Mouse (Mus musculus): ENCODE data around the gene Agap2. TPM values are rescaled to one million over a fixed set of nuclear protein-coding genes. Genes with fewer than 3 reads are reported as not detected.
A peak's percentile ranks its signal among the peaks of the same experiment; 100 is the strongest.
"Not testable (repeated sequence)": the region's sequence is repeated elsewhere in the genome, so short reads cannot be mapped to it uniquely, and the experiment has no call there.

Gene Agap2
- total RNA-seq, 2 experiments from 2014 or later, result 18.8 to 26.3 TPM

- peak; percentile 28 for ATAC-seq (replicated peaks; ENCODE audit: poor library complexity, severe bottlenecking)
Measured at GRCm38 (mm10) chr10:127125210-127126001, 50.3 kb downstream of the Agap2 start.

GRCm38 (mm10) chr10:127126579-127126978 is 51.5 kb downstream of the Agap2 start:
- peak; percentile 58 for ATAC-seq (replicated peaks; ENCODE audit: poor library complexity, severe bottlenecking)

GRCm38 (mm10) chr10:127127711-127128279 is 52.7 kb downstream of the Agap2 start:
- peak; percentile 41 for ATAC-seq (replicated peaks; ENCODE audit: poor library complexity, severe bottlenecking)

- ATAC-seq (replicated peaks; ENCODE audit: poor library complexity, severe bottlenecking), result no peak
Measured at GRCm38 (mm10) chr10:127129431-127129830, 54.3 kb downstream of the Agap2 start.

GRCm38 (mm10) chr10:127132469-127132868 is 57.4 kb downstream of the Agap2 start:
- no peak for ATAC-seq (replicated peaks; ENCODE audit: poor library complexity, severe bottlenecking)

- ATAC-seq (replicated peaks; ENCODE audit: poor library complexity, severe bottlenecking), result not testable (repeated sequence)
Measured at GRCm38 (mm10) chr10:127134394-127135035, 59.4 kb downstream of the Agap2 start.

GRCm38 (mm10) chr10:127135118-127135836 is 60.2 kb downstream of the Agap2 start:
- peak; percentile 57 for ATAC-seq (replicated peaks; ENCODE audit: poor library complexity, severe bottlenecking)

GRCm38 (mm10) chr10:127136510-127136909 is 61.4 kb downstream of the Agap2 start:
- ATAC-seq (replicated peaks; ENCODE audit: poor library complexity, severe bottlenecking), result peak; percentile 78

- no peak for ATAC-seq (replicated peaks; ENCODE audit: poor library complexity, severe bottlenecking)
Measured at GRCm38 (mm10) chr10:127137896-127138295, 62.8 kb downstream of the Agap2 start.

- peak; percentile 38 for ATAC-seq (replicated peaks; ENCODE audit: poor library complexity, severe bottlenecking)
Measured at GRCm38 (mm10) chr10:127138328-127139141, 63.5 kb downstream of the Agap2 start.

- ATAC-seq (replicated peaks; ENCODE audit: poor library complexity, severe bottlenecking), result no peak
Measured at GRCm38 (mm10) chr10:127140971-127141370, 65.9 kb downstream of the Agap2 start.

- no peak for ATAC-seq (replicated peaks; ENCODE audit: poor library complexity, severe bottlenecking)
Measured at GRCm38 (mm10) chr10:127141500-127141899, 66.4 kb downstream of the Agap2 start.

Other genes with a start within 250 kb of the Agap2 start
- 19.0 and 20.2 TPM in 2 replicates for gene Atp23, start 173.9 kb upstream of the Agap2 start, total RNA-seq (2014; fragmentation: Nextera tagmentation)
- gene Atp23, start 173.9 kb upstream of the Agap2 start, total RNA-seq (2017), result 12.8 and 15.7 TPM in 2 replicates
- 53.4 and 62.9 TPM in 2 replicates for gene Ctdsp2, start 96.6 kb upstream of the Agap2 start, total RNA-seq (2014; fragmentation: Nextera tagmentation)
- 21.2 and 21.5 TPM in 2 replicates for gene Ctdsp2, start 96.6 kb upstream of the Agap2 start, total RNA-seq (2017)
- gene Avil, start 74.6 kb upstream of the Agap2 start, total RNA-seq (2014; fragmentation: Nextera tagmentation), result not detected in 2 replicates
- gene Avil, start 74.6 kb upstream of the Agap2 start, total RNA-seq (2017), result not detected in 2 replicates
- 32.9 and 52.7 TPM in 2 replicates for gene Tsfm, start 44.4 kb upstream of the Agap2 start, total RNA-seq (2014; fragmentation: Nextera tagmentation)
- gene Tsfm, start 44.4 kb upstream of the Agap2 start, total RNA-seq (2017), result 33.1 and 41.5 TPM in 2 replicates
- 40.4 and 47.0 TPM in 2 replicates for gene Mettl1, start 33.9 kb upstream of the Agap2 start, total RNA-seq (2014; fragmentation: Nextera tagmentation)
- 25.8 and 36.7 TPM in 2 replicates for gene Mettl1, start 33.9 kb upstream of the Agap2 start, total RNA-seq (2017)
- 0.13 TPM in 1 of 2 replicates, not detected in the other for gene Eef1akmt3, start 33.8 kb upstream of the Agap2 start, total RNA-seq (2014; fragmentation: Nextera tagmentation)
- gene Eef1akmt3, start 33.8 kb upstream of the Agap2 start, total RNA-seq (2017), result not detected in 2 replicates
- gene Cyp27b1, start 27.0 kb upstream of the Agap2 start, total RNA-seq (2014; fragmentation: Nextera tagmentation), result 0.45 TPM in 1 of 2 replicates, not detected in the other
- gene Cyp27b1, start 27.0 kb upstream of the Agap2 start, total RNA-seq (2017), result 0.69 TPM in 1 of 2 replicates, not detected in the other
- gene March9, start 15.1 kb upstream of the Agap2 start, total RNA-seq (2014; fragmentation: Nextera tagmentation), result not detected in 2 replicates
- not detected in 2 replicates for gene March9, start 15.1 kb upstream of the Agap2 start, total RNA-seq (2017)
- gene Cdk4, start 11.8 kb upstream of the Agap2 start, total RNA-seq (2014; fragmentation: Nextera tagmentation), result 721 and 802 TPM in 2 replicates
- gene Cdk4, start 11.8 kb upstream of the Agap2 start, total RNA-seq (2017), result 568 and 716 TPM in 2 replicates
- 92.4 and 102 TPM in 2 replicates for gene Tspan31, start 5.0 kb upstream of the Agap2 start, total RNA-seq (2014; fragmentation: Nextera tagmentation)
- gene Tspan31, start 5.0 kb upstream of the Agap2 start, total RNA-seq (2017), result 82.5 and 82.6 TPM in 2 replicates
- gene Os9, start 45.8 kb downstream of the Agap2 start, total RNA-seq (2014; fragmentation: Nextera tagmentation), result 73.3 and 80.0 TPM in 2 replicates
- gene Os9, start 45.8 kb downstream of the Agap2 start, total RNA-seq (2017), result 202 and 218 TPM in 2 replicates
- 288 and 308 TPM in 2 replicates for gene B4galnt1, start 89.9 kb downstream of the Agap2 start, total RNA-seq (2014; fragmentation: Nextera tagmentation)
- 141 and 161 TPM in 2 replicates for gene B4galnt1, start 89.9 kb downstream of the Agap2 start, total RNA-seq (2017)
- 0.15 TPM in 1 of 2 replicates, not detected in the other for gene Slc26a10, start 105.4 kb downstream of the Agap2 start, total RNA-seq (2014; fragmentation: Nextera tagmentation)
- gene Slc26a10, start 105.4 kb downstream of the Agap2 start, total RNA-seq (2017), result 0.26 and 0.88 TPM in 2 replicates
- gene Arhgef25, start 114.8 kb downstream of the Agap2 start, total RNA-seq (2014; fragmentation: Nextera tagmentation), result 3.2 TPM in 1 of 2 replicates, not detected in the other
- gene Arhgef25, start 114.8 kb downstream of the Agap2 start, total RNA-seq (2017), result 0.15 and 0.95 TPM in 2 replicates
- 51.9 and 54.4 TPM in 2 replicates for gene Dtx3, start 120.4 kb downstream of the Agap2 start, total RNA-seq (2014; fragmentation: Nextera tagmentation)
- 17.9 and 19.9 TPM in 2 replicates for gene Dtx3, start 120.4 kb downstream of the Agap2 start, total RNA-seq (2017)
- 12.1 and 13.6 TPM in 2 replicates for gene Pip4k2c, start 136.3 kb downstream of the Agap2 start, total RNA-seq (2014; fragmentation: Nextera tagmentation)
- gene Pip4k2c, start 136.3 kb downstream of the Agap2 start, total RNA-seq (2017), result 7.6 and 13.8 TPM in 2 replicates
- 1.4 TPM in 1 of 2 replicates, not detected in the other for gene Kif5a, start 188.1 kb downstream of the Agap2 start, total RNA-seq (2014; fragmentation: Nextera tagmentation)
- 0.30 and 0.31 TPM in 2 replicates for gene Kif5a, start 188.1 kb downstream of the Agap2 start, total RNA-seq (2017)
- gene Dctn2, start 191.1 kb downstream of the Agap2 start, total RNA-seq (2014; fragmentation: Nextera tagmentation), result 62.3 and 72.1 TPM in 2 replicates
- gene Dctn2, start 191.1 kb downstream of the Agap2 start, total RNA-seq (2017), result 80.4 and 83.9 TPM in 2 replicates
- 53.3 and 72.1 TPM in 2 replicates for gene Mbd6, start 213.7 kb downstream of the Agap2 start, total RNA-seq (2014; fragmentation: Nextera tagmentation)
- 4.1 TPM in 2 replicates for gene Mbd6, start 213.7 kb downstream of the Agap2 start, total RNA-seq (2017)
- 63.0 and 105 TPM in 2 replicates for gene Mars, start 236.5 kb downstream of the Agap2 start, total RNA-seq (2014; fragmentation: Nextera tagmentation)
- gene Mars, start 236.5 kb downstream of the Agap2 start, total RNA-seq (2017), result 193 and 221 TPM in 2 replicates
- 46.0 and 53.1 TPM in 2 replicates for gene Arhgap9, start 246.7 kb downstream of the Agap2 start, total RNA-seq (2014; fragmentation: Nextera tagmentation)
- 34.7 and 51.8 TPM in 2 replicates for gene Arhgap9, start 246.7 kb downstream of the Agap2 start, total RNA-seq (2017)